Mouse (Mus musculus): Measurements from ENCODE around the gene Zfp866. TPM values are rescaled to one million over a fixed set of nuclear protein-coding genes. Genes with fewer than 3 reads are reported as not detected.

Gene Zfp866
- polyA plus RNA-seq, 1 experiment from 2014 or later = 36.7 TPM

GRCm38 (mm10) chr8:69794901-69795300 lies 3.9 kb upstream of the Zfp866 start:
- no peaks in the 10 kb centered on the region for H3K9me3 ChIP-seq (replicated peaks; ENCODE audit: control insufficient read depth, low read length)
- WGBS = 96% methylated on average over 6 of the region's 6 CpGs
- H3K27ac ChIP-seq (replicated peaks; ENCODE audit: low read depth, low read length) = no peak overlapping the region
- peaks cover 24% of the 10 kb centered on the region for H3K36me3 ChIP-seq (replicated peaks; ENCODE audit: control insufficient read depth, insufficient read depth, low read depth, low read length)
- ATAC-seq (replicated peaks; ENCODE audit: insufficient number of reproducible peaks, low FRiP score, low TSS enrichment, low read depth) = no peak
- H3K4me2 ChIP-seq (ENCODE audit: low read depth, low read length) = no peak overlapping the region
- DNase-seq (ENCODE audit: low spot score) = no peak
- H3K9ac ChIP-seq (replicated peaks; ENCODE audit: low read length) = no peak overlapping the region
- H3K27me3 ChIP-seq (ENCODE audit: control insufficient read depth, insufficient read depth, low read length) = no peaks in the 10 kb centered on the region
- no peaks in the 10 kb centered on the region for H3K4me1 ChIP-seq (ENCODE audit: control insufficient read depth, insufficient read depth, low read length)
- no peak overlapping the region for H3K4me3 ChIP-seq (ENCODE audit: low read depth, low read length)

DNA sequence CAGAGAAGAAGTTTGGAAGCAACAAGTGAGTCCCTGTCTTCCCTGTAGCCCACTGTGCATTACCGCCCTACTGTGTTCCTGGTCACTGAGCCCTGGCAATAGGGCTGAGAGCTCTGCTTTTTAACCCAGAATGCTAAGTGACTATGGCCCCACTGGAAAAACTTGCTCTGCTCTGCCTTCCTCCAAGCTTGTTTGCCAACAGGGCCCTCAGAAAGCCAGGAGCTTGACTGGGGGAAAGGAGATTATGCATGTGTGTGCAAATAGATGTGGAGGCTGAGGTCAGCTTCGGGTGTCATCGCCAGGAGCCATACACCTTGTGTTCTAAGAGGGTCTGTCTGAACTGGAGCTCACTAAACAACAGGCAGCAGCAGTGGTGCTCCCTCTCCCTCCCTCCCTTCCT lies 3.1 kb upstream of the Zfp866 start:
- Histone ChIP-seq H3K4me3 (ENCODE audit: low read depth, low read length) (no peak overlapping the region), H3K4me2 (ENCODE audit: low read depth, low read length) (no peak overlapping the region), H3K27ac (replicated peaks; ENCODE audit: low read depth, low read length) (no peak overlapping the region), H3K4me1 (ENCODE audit: control insufficient read depth, insufficient read depth, low read length) (no peaks in the 10 kb centered on the region), H3K9me3 (replicated peaks; ENCODE audit: control insufficient read depth, low read length) (no peaks in the 10 kb centered on the region), H3K9ac (replicated peaks; ENCODE audit: low read length) (no peak overlapping the region), H3K27me3 (ENCODE audit: control insufficient read depth, insufficient read depth, low read length) (no peaks in the 10 kb centered on the region), H3K36me3 (replicated peaks; ENCODE audit: control insufficient read depth, insufficient read depth, low read depth, low read length) (peaks cover 21% of the 10 kb centered on the region)
- WGBS = 98% methylated on average over 3 of the region's 3 CpGs
- DNase-seq (ENCODE audit: low spot score) (no peak), ATAC-seq (replicated peaks; ENCODE audit: insufficient number of reproducible peaks, low FRiP score, low TSS enrichment, low read depth) (no peak)

DNA sequence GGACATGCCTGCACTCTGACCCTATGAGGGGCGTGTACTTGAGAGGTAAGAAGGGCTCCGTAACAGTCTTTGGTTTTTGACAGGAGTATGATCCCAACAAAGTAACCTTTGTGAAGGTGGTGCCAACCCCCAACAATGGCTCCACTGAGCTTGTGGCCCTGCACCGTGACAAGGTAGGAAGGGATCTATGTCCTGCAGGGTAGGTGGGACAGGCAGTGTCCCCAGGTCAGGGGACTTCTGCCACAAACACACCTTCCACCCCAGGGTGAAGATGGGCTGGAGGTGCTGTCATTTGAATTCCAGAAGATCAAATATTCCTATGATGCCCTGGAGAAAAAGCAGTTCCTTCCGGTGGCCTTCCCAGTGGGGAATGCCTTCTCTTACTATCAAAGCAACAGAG lies 2.7 kb upstream of the Zfp866 start:
- Histone ChIP-seq H3K9me3 (replicated peaks; ENCODE audit: control insufficient read depth, low read length) (no peaks in the 10 kb centered on the region), H3K27ac (replicated peaks; ENCODE audit: low read depth, low read length) (no peak overlapping the region), H3K4me3 (ENCODE audit: low read depth, low read length) (no peak overlapping the region), H3K4me2 (ENCODE audit: low read depth, low read length) (no peak overlapping the region), H3K36me3 (replicated peaks; ENCODE audit: control insufficient read depth, insufficient read depth, low read depth, low read length) (peaks cover 20% of the 10 kb centered on the region), H3K9ac (replicated peaks; ENCODE audit: low read length) (no peak overlapping the region), H3K27me3 (ENCODE audit: control insufficient read depth, insufficient read depth, low read length) (no peaks in the 10 kb centered on the region), H3K4me1 (ENCODE audit: control insufficient read depth, insufficient read depth, low read length) (no peaks in the 10 kb centered on the region)
- ATAC-seq (replicated peaks; ENCODE audit: insufficient number of reproducible peaks, low FRiP score, low TSS enrichment, low read depth) (no peak), DNase-seq (ENCODE audit: low spot score) (no peak)
- 91% methylated on average over 4 of the region's 4 CpGs for WGBS

DNA sequence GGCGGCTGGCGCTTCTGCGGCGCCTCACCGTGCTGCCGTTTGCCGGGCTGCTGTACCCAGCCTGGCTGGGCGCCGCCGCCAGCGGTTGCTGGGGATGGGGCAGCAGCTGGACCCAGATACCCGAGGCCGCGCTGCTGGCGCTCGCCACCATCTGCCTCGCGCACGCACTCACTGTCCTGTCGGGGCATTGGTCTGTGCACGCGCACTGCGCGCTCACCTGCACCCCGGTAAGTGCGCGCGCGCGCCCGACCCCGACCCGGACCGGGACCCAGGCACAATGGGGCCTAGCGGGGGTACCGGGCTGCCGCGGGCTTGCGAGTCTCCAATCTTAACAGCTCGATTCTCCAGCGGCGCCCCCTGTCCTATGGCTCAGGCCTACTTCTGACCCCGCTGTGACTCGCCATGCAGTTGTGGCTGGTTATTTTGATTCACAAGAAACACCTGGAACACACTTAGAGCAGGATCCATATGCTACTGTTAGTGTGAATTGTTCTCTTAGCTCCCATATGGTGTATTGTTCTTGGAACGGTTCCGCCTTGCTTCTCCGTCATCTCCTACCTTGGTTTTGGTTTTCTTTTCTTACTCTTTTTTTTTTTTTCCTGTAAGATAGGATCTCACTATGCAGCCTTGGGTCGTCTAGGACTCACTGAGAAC lies 564 bp upstream of the Zfp866 start:
- Histone ChIP-seq H3K4me1 (ENCODE audit: control insufficient read depth, insufficient read depth, low read length) (no peaks in the 10 kb centered on the region), H3K27ac (replicated peaks; ENCODE audit: low read depth, low read length) (peak overlapping the region; percentile 75)

GRCm38 (mm10) chr8:69790364-69790763 lies 614 bp downstream of the Zfp866 start:
- H3K27ac ChIP-seq (replicated peaks; ENCODE audit: low read depth, low read length) = no peak overlapping the region; the same call in 1 of the 2 replicates
- H3K4me3 ChIP-seq (ENCODE audit: low read depth, low read length) = peak overlapping the region; percentile 100
- no peak for ATAC-seq (replicated peaks; ENCODE audit: insufficient number of reproducible peaks, low FRiP score, low TSS enrichment, low read depth)
- no peaks in the 10 kb centered on the region for H3K9me3 ChIP-seq (replicated peaks; ENCODE audit: control insufficient read depth, low read length)
- H3K36me3 ChIP-seq (replicated peaks; ENCODE audit: control insufficient read depth, insufficient read depth, low read depth, low read length) = peaks cover 1% of the 10 kb centered on the region; the same call in 1 of the 2 replicates
- H3K27me3 ChIP-seq (ENCODE audit: control insufficient read depth, insufficient read depth, low read length) = no peaks in the 10 kb centered on the region
- H3K4me1 ChIP-seq (ENCODE audit: control insufficient read depth, insufficient read depth, low read length) = no peaks in the 10 kb centered on the region
- peak overlapping the region; percentile 36 for H3K4me2 ChIP-seq (ENCODE audit: low read depth, low read length)
- H3K9ac ChIP-seq (replicated peaks; ENCODE audit: low read length) = peak overlapping the region; percentile 97
- 35% methylated on average over 11 of the region's 11 CpGs for WGBS
- peak; percentile 10 for DNase-seq (ENCODE audit: low spot score)

More for the DNA sequence above, 564 bp upstream of the Zfp866 start:
- WGBS = under 1% methylated on average over 37 of the region's 48 CpGs
- peak; percentile 61 for ATAC-seq (replicated peaks; ENCODE audit: insufficient number of reproducible peaks, low FRiP score, low TSS enrichment, low read depth)
- peak; percentile 56 for DNase-seq (ENCODE audit: low spot score)
- H3K9me3 ChIP-seq (replicated peaks; ENCODE audit: control insufficient read depth, low read length) = no peaks in the 10 kb centered on the region
- H3K4me3 ChIP-seq (ENCODE audit: low read depth, low read length) = peak overlapping the region; percentile 100
- no peaks in the 10 kb centered on the region for H3K27me3 ChIP-seq (ENCODE audit: control insufficient read depth, insufficient read depth, low read length)
- peak overlapping the region; percentile 97 for H3K9ac ChIP-seq (replicated peaks; ENCODE audit: low read length)
- H3K36me3 ChIP-seq (replicated peaks; ENCODE audit: control insufficient read depth, insufficient read depth, low read depth, low read length) = peaks cover 6% of the 10 kb centered on the region
- peak overlapping the region; percentile 57 for H3K4me2 ChIP-seq (ENCODE audit: low read depth, low read length)

DNA sequence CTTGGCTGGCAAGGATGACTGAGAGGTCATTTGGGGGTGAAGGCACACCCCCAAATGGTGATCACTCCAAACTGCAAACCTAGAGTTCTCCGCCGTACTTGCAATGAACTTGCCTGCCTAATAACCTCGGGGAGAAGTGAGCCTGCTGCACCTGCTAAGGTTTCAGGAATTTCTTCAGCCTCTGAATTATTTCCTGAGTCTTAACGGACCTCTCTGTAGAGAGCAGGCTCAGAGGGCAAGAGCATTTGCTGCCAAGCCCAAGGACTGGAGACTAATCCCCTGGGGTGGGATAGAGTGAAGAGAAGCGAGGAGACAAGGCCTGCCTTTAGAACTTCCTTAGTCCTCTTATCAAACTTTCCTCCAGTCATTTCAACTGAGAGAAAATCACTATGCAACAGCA lies 1.2 kb downstream of the Zfp866 start:
- H3K27ac ChIP-seq (replicated peaks; ENCODE audit: low read depth, low read length) = no peak overlapping the region
- no peaks in the 10 kb centered on the region for H3K4me1 ChIP-seq (ENCODE audit: control insufficient read depth, insufficient read depth, low read length)
- H3K36me3 ChIP-seq (replicated peaks; ENCODE audit: control insufficient read depth, insufficient read depth, low read depth, low read length) = no peaks in the 10 kb centered on the region; the same call in 1 of the 2 replicates
- DNase-seq (ENCODE audit: low spot score) (no peak), ATAC-seq (replicated peaks; ENCODE audit: insufficient number of reproducible peaks, low FRiP score, low TSS enrichment, low read depth) (no peak)
- 63% methylated on average over 5 of the region's 5 CpGs for WGBS
- H3K27me3 ChIP-seq (ENCODE audit: control insufficient read depth, insufficient read depth, low read length) = no peaks in the 10 kb centered on the region
- no peak overlapping the region for H3K9ac ChIP-seq (replicated peaks; ENCODE audit: low read length)
- H3K4me2 ChIP-seq (ENCODE audit: low read depth, low read length) = no peak overlapping the region
- H3K4me3 ChIP-seq (ENCODE audit: low read depth, low read length) = no peak overlapping the region
- no peaks in the 10 kb centered on the region for H3K9me3 ChIP-seq (replicated peaks; ENCODE audit: control insufficient read depth, low read length)

DNA sequence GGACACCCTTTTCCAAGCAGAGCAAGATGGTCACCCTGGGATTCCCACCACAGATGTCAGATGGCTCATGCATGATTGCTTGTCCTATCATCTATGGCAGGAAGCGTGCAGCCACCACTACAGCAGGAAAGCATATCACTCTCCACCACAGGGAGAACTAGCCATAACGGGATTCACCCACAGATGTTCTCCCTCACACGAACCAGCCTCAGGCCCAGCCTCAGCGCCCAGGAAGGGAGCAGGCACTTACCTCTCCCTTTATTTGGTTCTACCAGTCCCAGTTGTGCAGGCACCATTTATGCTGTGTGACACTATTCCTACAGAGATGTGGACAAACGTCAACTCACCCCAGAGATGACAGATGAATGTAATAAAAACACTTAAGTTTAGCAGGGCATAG lies 1.9 kb downstream of the Zfp866 start:
- WGBS = 91% methylated on average over 5 of the region's 5 CpGs
- no peak for DNase-seq (ENCODE audit: low spot score)
- no peaks in the 10 kb centered on the region for H3K9me3 ChIP-seq (replicated peaks; ENCODE audit: control insufficient read depth, low read length)

DNA sequence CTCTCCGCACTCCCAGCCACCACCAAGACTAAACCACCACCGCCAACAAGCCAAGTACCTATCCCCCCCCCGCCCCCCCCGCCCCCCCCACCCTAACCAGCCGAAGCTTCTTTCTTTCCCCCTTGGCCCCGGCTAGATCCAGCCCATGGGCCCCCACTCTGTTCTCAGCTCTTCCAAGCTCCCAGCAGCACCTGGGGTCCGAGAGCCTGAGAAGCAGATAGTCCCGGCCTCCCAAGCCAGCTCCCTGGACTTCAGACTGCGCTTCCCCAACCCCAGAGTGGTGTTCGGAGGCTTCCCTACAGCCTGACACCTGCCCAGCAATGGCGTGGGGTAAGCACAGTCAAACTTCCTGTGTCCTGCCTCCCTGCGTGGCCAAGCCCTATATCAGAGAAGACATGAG lies 13.9 kb downstream of the Zfp866 start:
- Histone ChIP-seq H3K27me3 (ENCODE audit: control insufficient read depth, insufficient read depth, low read length) (no peaks in the 10 kb centered on the region), H3K36me3 (replicated peaks; ENCODE audit: control insufficient read depth, insufficient read depth, low read depth, low read length) (no peaks in the 10 kb centered on the region), H3K4me3 (ENCODE audit: low read depth, low read length) (no peak overlapping the region), H3K4me1 (ENCODE audit: control insufficient read depth, insufficient read depth, low read length) (no peaks in the 10 kb centered on the region), H3K9ac (replicated peaks; ENCODE audit: low read length) (no peak overlapping the region), H3K27ac (replicated peaks; ENCODE audit: low read depth, low read length) (no peak overlapping the region), H3K9me3 (replicated peaks; ENCODE audit: control insufficient read depth, low read length) (no peaks in the 10 kb centered on the region), H3K4me2 (ENCODE audit: low read depth, low read length) (no peak overlapping the region)
- no peak for ATAC-seq (replicated peaks; ENCODE audit: insufficient number of reproducible peaks, low FRiP score, low TSS enrichment, low read depth)
- WGBS = 65% methylated on average over 12 of the region's 12 CpGs
- DNase-seq (ENCODE audit: low spot score) = no peak

More for the DNA sequence above, 1.9 kb downstream of the Zfp866 start:
- Histone ChIP-seq H3K4me2 (ENCODE audit: low read depth, low read length) (no peak overlapping the region), H3K4me3 (ENCODE audit: low read depth, low read length) (no peak overlapping the region), H3K27me3 (ENCODE audit: control insufficient read depth, insufficient read depth, low read length) (no peaks in the 10 kb centered on the region), H3K27ac (replicated peaks; ENCODE audit: low read depth, low read length) (no peak overlapping the region), H3K36me3 (replicated peaks; ENCODE audit: control insufficient read depth, insufficient read depth, low read depth, low read length) (no peaks in the 10 kb centered on the region; the same call in 1 of the 2 replicates), H3K4me1 (ENCODE audit: control insufficient read depth, insufficient read depth, low read length) (no peaks in the 10 kb centered on the region), H3K9ac (replicated peaks; ENCODE audit: low read length) (no peak overlapping the region)
- no peak for ATAC-seq (replicated peaks; ENCODE audit: insufficient number of reproducible peaks, low FRiP score, low TSS enrichment, low read depth)
